Mouse (Mus musculus) midbrain, embryonic 14.5 days (tissue): Measurements from ENCODE around the gene Samhd1. TPM values are rescaled to one million over a fixed set of nuclear protein-coding genes. Genes with fewer than 3 reads are reported as not detected.

ENCODE experiments used
- ATAC-seq: fragments of 200-750 bp; cut with Nextera tagmentation; 2 replicates; pipeline ENCODE4 v1.8.0; 2017; ENCODE audit warnings: moderate number of reproducible peaks, moderate library complexity; ENCODE audit not compliant: low FRiP score, low TSS enrichment
- DNase-seq: peaks from one replicate; pipeline ENCODE4 v3.0.0-alpha.2; 2015
- H3K27ac ChIP-seq: fragments of 300-500 bp; sonication (generic); replicated peaks from 2 replicates; pipeline ENCODE4 v1.5.1; 2014; ENCODE audit warnings: mild to moderate bottlenecking, low read depth, low read length, moderate library complexity
- H3K27me3 ChIP-seq: fragments of 300-500 bp; sonication (generic); 2 replicates; pipeline ENCODE4 v1.6.1; 2014; ENCODE audit warnings: low read length, control low read depth, mixed read lengths; ENCODE audit not compliant: control insufficient read depth, insufficient read depth
- H3K36me3 ChIP-seq: fragments of 300-500 bp; sonication (generic); 2 replicates; pipeline ENCODE4 v1.6.1; 2014; ENCODE audit warnings: low read length, control low read depth; ENCODE audit not compliant: control insufficient read depth, insufficient read depth
- H3K4me1 ChIP-seq: fragments of 300-500 bp; sonication (generic); 2 replicates; pipeline ENCODE4 v1.6.1; 2014; ENCODE audit warnings: mild to moderate bottlenecking, antibody characterized with exemption, low read length, control low read depth; ENCODE audit not compliant: control insufficient read depth, insufficient read depth
- H3K4me2 ChIP-seq: fragments of 300-500 bp; sonication (generic); 2 replicates; pipeline ENCODE4 v1.6.1; 2014; ENCODE audit warnings: mild to moderate bottlenecking, low read length, moderate library complexity
- H3K4me3 ChIP-seq: fragments of 300-500 bp; sonication (generic); replicated peaks from 2 replicates; pipeline ENCODE4 v1.5.1; 2014; ENCODE audit warnings: low read depth, low read length
- H3K9ac ChIP-seq: fragments of 300-500 bp; sonication (generic); replicated peaks from 2 replicates; pipeline ENCODE4 v1.6.1; 2014; ENCODE audit warnings: mild to moderate bottlenecking, low read length, moderate library complexity
- H3K9me3 ChIP-seq: fragments of 300-500 bp; sonication (generic); 2 replicates; pipeline ENCODE4 v1.6.1; 2016; ENCODE audit warnings: low read length, control low read depth, mixed read lengths; ENCODE audit not compliant: control insufficient read depth
- WGBS: fragments of 180-500 bp; shearing (Covaris S2); extraction: QIAGEN DNeasy Blood & Tissue Kit; methylation state at CpG from one replicate; pipeline ENCODE4 v1.1.7; 2014; 5-methylcytosine and 5-hydroxymethylcytosine counted together
- polyA plus RNA-seq: library from polyadenylated mRNA; unstranded; fragments of >200 nt; fragmentation: Nextera tagmentation; extraction: Ambion mirVana; gene quantifications from 2 replicates; pipeline ENCODE4 v1.2.1, GENCODE M21; 2014

The Samhd1 gene
- polyA plus RNA-seq, 1 experiment from 2014 or later = 12.1 TPM

DNA sequence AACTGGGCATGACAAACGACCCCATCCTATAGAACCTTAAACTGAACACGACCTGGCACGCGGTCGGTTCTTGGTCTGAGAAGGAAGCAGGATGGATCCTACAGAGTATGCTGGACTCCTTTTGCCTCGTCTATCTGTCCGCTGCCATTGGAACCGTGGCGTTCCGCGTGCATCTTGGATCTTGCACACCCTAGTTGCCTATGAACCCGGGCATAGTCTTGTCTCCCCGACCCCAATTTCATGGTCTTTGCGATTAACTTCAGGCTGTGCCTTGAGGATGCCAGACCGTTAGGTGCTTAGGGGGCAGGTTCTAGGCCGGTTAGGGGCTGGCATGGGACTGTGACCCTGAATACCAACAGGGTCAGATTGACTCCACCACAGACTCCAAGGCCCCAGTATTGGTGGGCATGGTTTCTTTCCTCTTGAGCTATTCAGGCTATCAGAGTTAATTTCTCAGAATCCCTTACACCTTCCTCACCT lies 55.3 kb downstream of the Samhd1 start:
- no peaks in the 10 kb centered on the region for H3K9me3 ChIP-seq
- peak overlapping the region; percentile 98 for H3K9ac ChIP-seq
- DNase-seq = no peak
- H3K4me2 ChIP-seq = peak overlapping the region; percentile 100
- H3K27me3 ChIP-seq = no peaks in the 10 kb centered on the region
- H3K27ac ChIP-seq = peak overlapping the region; percentile 99
- peak; percentile 7; the same call in 1 of the 2 replicates for ATAC-seq
- peak overlapping the region; percentile 96 for H3K4me3 ChIP-seq
- 5% methylated on average over 16 of the region's 16 CpGs for WGBS
- H3K4me1 ChIP-seq = peaks cover 40% of the 10 kb centered on the region
- no peaks in the 10 kb centered on the region for H3K36me3 ChIP-seq

DNA sequence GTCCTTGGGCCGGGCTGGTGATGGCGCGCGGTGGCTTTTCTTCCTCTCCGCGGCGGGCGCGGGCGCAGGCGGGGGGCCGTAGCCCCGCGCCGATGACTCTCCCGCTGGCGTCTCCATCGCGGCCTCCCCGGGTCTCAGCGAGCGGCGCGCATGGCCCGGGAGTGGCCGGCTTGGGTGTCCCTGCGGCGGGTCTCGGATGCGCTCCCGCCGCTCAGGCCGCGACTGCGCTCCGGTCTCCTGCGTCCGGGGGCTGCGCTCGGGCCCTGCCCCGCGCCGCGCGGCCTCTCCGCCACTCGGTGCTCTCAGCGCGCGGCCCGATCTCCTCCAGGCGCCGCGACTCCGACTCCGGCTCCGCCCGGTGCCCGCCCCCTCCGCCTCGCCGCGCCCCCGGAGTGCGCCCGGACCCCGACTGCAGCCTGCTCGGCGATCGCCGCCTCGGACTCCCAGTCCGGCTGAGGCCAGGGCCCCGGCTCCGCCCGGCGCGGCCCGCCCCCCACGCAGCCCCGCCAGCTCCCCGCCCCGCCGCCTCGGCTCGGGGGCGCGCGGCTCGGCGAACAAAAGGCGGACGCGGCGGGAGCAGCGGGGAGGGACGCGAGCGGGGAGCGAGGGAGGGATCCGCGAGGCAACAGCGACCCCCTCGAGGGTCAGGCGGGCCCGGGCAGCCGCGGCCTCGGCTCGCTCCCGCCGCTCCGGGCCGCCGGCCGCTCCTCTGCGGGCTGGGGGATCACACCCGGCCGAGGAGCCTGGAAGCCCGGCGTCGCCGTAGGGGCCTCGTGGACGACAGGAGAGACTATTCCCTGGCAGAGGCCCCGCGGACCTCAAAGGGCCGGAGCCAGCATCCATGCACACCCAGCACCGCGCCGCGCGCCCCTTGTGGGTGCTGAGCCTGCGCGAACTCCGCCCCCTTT lies 56.0 kb downstream of the Samhd1 start, which contains the start of gene Soga1:
Gene Soga1, minus strand, starts transcription at position 462 of the 908 bp plus-strand sequence.
- peak within 1 kb of the TSS; percentile 99 for H3K27ac ChIP-seq
- no peaks in the 10 kb centered on the region for H3K27me3 ChIP-seq
- peak; percentile 94 for DNase-seq
- H3K36me3 ChIP-seq = no peaks in the 10 kb centered on the region
- peak within 1 kb of the TSS; percentile 96 for H3K4me3 ChIP-seq
- H3K9ac ChIP-seq = peak within 1 kb of the TSS; percentile 98
- H3K9me3 ChIP-seq = no peaks in the 10 kb centered on the region
- peak within 1 kb of the TSS; percentile 100 for H3K4me2 ChIP-seq
- H3K4me1 ChIP-seq = peaks cover 47% of the 10 kb centered on the region
- peak; percentile 88 for ATAC-seq
- WGBS = under 1% methylated on average over 134 of the region's 136 CpGs

DNA sequence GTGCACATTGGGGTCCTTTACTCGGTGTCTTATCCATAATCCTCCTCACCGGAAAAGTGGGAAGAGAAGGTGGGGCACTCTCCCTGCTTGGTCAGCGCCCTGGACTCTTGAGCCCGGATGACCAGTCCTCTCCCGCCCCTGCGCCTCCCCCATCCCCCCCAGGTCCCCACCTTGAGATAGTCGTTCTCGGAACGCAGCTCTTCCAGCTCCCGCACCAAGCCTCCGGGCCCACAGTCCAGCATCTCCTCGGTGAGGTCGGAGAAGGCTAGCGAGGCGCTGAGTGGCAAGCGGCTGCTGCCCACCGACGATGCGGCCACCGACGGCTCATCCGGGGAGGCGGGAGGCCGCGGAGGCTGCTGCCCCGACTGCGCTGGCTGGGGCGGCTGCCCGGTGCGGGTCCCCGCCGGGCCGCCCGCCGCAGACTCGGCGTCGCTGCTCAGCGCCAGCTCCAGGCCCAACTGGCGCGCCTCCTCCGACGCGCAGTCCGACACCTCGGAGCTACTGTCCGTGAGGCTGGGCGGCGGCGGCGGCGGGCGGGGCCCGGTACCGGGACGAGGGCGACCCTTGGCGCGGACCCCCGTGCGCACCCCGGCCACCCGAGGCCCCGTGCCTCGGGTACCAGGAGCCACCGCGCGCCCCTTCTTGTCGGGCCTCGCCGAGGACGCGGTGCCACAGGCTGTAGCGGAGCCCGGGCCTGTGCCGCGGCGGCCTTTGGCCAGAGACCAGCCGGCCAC lies 56.8 kb downstream of the Samhd1 start:
- Histone ChIP-seq H3K4me2 (peak overlapping the region; percentile 100), H3K4me1 (peaks cover 56% of the 10 kb centered on the region), H3K9me3 (no peaks in the 10 kb centered on the region), H3K27me3 (no peaks in the 10 kb centered on the region), H3K27ac (peak overlapping the region; percentile 99), H3K36me3 (peaks cover 5% of the 10 kb centered on the region), H3K9ac (peak overlapping the region; percentile 98), H3K4me3 (peak overlapping the region; percentile 96)
- ATAC-seq = peak; percentile 21
- no peak for DNase-seq
- under 1% methylated on average over 72 of the region's 79 CpGs for WGBS

DNA sequence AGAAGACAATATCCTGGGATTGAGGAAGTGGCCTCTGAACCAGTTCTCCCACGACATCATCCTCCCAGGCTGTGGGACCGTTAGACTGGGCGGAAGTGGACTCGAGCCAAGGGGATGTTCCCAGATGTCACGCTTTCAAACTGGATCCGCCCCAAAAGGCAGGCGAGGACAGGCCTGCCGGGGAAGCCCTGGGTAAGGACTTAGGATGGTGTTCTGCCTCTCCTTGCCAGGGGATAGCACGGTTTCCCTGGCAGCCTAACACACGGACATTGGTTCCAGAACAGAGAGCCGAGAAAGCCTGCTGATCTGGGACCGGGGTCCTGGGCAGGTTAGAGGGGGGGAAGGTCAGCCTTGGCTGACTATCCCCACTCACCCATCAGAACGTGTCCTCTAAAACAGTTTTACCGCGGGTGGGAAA lies 57.4 kb downstream of the Samhd1 start:
- ATAC-seq (no peak), DNase-seq (peak; percentile 75)
- peaks cover 58% of the 10 kb centered on the region for H3K4me1 ChIP-seq
- H3K27ac ChIP-seq = peak overlapping the region; percentile 99
- under 1% methylated on average over 15 of the region's 15 CpGs for WGBS
- peaks cover 10% of the 10 kb centered on the region for H3K36me3 ChIP-seq
- H3K9me3 ChIP-seq = no peaks in the 10 kb centered on the region
- peak overlapping the region; percentile 98 for H3K9ac ChIP-seq
- H3K27me3 ChIP-seq = no peaks in the 10 kb centered on the region
- peak overlapping the region; percentile 96 for H3K4me3 ChIP-seq
- peak overlapping the region; percentile 100 for H3K4me2 ChIP-seq

DNA sequence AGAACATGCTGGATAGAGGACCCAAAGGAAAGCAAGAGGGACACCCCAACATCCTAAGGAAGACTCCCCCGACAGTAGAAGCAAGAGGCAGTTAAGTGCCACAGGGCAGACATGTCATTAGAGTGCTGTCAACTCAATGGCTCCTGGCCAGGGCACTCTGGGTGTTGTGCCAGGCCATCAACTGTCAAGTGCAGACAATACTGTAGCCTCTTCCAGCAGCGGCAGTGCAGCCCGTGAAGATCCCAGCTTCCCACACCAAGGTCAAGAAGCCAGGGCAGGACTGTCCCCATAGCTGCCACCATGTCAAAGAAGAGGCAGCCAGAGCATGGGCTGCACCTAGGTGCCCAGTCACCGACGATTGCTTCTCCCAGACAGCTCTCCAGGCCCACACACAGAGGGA lies 57.9 kb downstream of the Samhd1 start:
- DNase-seq = peak; percentile 44
- Histone ChIP-seq H3K9me3 (no peaks in the 10 kb centered on the region), H3K36me3 (peaks cover 14% of the 10 kb centered on the region), H3K4me1 (peaks cover 60% of the 10 kb centered on the region), H3K27ac (peak overlapping the region; percentile 99), H3K4me2 (peak overlapping the region; percentile 100), H3K9ac (peak overlapping the region; percentile 98), H3K27me3 (no peaks in the 10 kb centered on the region), H3K4me3 (peak overlapping the region; percentile 96)
- 13% methylated on average over 5 of the region's 5 CpGs for WGBS
- no peak for ATAC-seq

DNA sequence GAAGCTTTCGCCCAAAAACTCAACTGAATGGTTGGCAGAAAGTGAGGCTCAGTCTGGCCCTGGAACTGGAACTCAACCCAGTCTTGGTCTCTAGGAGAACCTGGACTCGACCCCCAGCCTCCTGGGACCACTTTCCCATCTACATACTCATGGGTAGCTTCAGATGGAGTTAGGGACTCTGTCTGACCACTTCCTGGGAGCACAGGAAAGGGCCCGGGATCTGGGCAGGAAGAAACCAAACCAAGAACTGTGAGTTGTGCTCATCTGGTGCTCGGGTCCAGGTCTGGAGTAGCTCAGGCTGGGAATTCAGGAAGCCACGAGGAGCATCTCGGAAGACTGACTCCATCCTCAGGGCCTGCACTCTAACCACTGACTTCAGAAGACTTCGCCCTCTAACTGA lies 58.5 kb downstream of the Samhd1 start:
- no peak overlapping the region for H3K27ac ChIP-seq
- H3K36me3 ChIP-seq = peaks cover 14% of the 10 kb centered on the region

DNA sequence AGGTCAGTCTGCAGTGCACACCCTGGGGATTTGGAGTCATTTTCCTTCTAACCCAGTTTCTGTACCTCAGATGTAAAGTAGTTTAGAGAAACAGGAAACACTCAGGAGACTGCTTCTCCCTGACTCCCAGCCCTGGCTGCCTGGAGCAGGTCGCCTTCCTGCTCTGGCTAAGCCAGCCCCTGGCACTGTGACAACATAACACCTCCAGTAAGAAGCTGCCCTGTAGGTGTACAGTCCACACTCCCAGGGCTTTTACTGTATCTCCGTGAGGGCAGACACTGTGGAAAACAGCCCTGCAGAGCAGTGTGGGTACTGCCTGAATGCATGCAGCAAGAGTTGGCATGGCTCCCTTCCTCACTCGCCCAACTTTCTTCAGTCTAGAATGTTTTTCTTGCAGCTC lies 59.4 kb downstream of the Samhd1 start:
- Histone ChIP-seq H3K4me2 (peak overlapping the region; percentile 100), H3K4me1 (peaks cover 73% of the 10 kb centered on the region), H3K36me3 (peaks cover 14% of the 10 kb centered on the region), H3K9ac (peak overlapping the region; percentile 37; the same call in 1 of the 2 replicates), H3K27ac (no peak overlapping the region), H3K9me3 (no peaks in the 10 kb centered on the region), H3K4me3 (peak overlapping the region; percentile 96), H3K27me3 (no peaks in the 10 kb centered on the region)
- ATAC-seq (no peak), DNase-seq (no peak)
- WGBS = 61% methylated on average over 3 of the region's 3 CpGs

More for the DNA sequence above, 58.5 kb downstream of the Samhd1 start:
- Histone ChIP-seq H3K4me2 (peak overlapping the region; percentile 100), H3K27me3 (no peaks in the 10 kb centered on the region), H3K4me1 (peaks cover 65% of the 10 kb centered on the region), H3K9me3 (no peaks in the 10 kb centered on the region), H3K9ac (peak overlapping the region; percentile 98), H3K4me3 (peak overlapping the region; percentile 96)
- ATAC-seq = no peak
- WGBS = 87% methylated on average over 7 of the region's 7 CpGs
- DNase-seq = no peak

DNA sequence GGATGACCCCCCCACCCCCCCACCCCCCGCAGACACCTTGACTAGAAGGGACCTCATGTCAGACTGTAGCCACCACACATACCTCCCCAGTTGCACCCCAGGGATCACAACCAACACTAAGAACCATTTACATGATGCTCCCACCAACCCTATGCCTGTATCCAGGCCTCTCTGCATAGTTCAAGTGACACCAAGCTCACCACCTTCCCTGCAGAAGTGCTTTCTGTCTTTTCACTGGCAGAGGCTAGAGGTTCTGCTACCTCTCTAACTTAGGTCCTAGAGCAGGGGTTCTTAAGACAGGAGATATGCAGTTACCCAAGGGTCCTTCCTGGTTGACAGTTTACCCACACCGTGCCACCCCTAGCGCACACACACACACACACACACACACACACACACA lies 59.8 kb downstream of the Samhd1 start:
- Histone ChIP-seq H3K4me3 (peak overlapping the region; percentile 96), H3K4me2 (peak overlapping the region; percentile 100), H3K4me1 (peaks cover 77% of the 10 kb centered on the region), H3K27me3 (no peaks in the 10 kb centered on the region), H3K36me3 (peaks cover 14% of the 10 kb centered on the region), H3K27ac (no peak overlapping the region), H3K9ac (peak overlapping the region; percentile 37; the same call in 1 of the 2 replicates), H3K9me3 (no peaks in the 10 kb centered on the region)
- DNase-seq (no peak), ATAC-seq (no peak)
- 90% methylated on average over 3 of the region's 3 CpGs for WGBS
